8 mouse cellular contexts compared by ENCODE assay signal in the genomic region with DNA sequence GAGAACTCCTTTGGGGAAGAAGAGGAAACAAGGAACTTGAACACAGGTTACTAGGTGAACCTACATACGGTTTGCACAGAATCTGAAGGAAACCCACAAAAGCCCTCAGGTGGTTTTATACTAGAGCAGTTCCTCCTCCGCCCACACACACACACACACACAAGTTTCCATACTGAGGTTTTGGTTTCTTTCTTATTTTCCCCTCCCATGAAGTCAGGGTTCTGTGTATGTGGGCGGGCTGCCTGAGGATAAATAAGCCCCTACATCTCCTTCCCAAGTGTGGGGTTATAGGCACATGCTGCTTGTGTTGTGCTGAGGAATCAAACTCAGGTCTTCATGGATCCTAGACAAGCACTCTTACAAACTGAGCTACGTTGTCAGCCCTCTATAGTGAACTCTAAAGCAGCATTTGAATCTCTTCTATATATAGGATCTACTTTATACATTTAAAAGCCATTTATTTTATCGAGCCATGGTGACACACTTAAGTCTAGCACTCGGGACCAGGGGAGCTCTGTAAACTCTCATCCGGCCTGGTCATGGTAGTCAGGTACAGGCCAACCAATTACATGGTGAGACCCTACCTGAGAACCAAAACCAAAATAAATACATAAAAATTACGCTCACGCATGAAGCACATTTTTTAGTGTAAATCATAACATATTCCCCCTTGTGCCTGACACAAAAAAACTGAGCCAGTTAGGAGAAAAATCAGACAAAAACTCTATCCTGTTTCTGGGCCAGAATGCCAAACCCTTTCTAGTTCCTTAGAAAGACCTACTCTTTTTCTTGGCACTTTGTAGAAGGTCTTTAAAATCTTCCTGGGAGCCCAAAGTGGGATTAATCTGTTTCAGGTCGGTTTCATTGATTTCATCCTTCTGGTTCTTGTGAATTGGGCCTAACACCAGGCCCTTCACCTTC. TPM values are rescaled to one million over a fixed set of nuclear protein-coding genes. Genes with fewer than 3 reads are reported as not detected.
A peak's percentile ranks its signal among the peaks of the same experiment; 100 is the strongest.
DNase-seq lines count a peak whose midpoint lies in the region; ATAC-seq lines count a peak whose summit lies in the region.

No protein-coding gene starts in this region.

- peak overlapping the region; percentile 80 for H3K4me3 ChIP-seq in kidney, embryonic 16.5 days (ENCODE audit: low read length)
- H3K4me3 ChIP-seq in brown adipose tissue, adult 24 weeks (ENCODE audit: insufficient read depth, low read depth, low read length), result peak overlapping the region; percentile 80
- H3K4me3 ChIP-seq in midbrain, embryonic 14.5 days (replicated peaks; ENCODE audit: low read depth, low read length), result peak overlapping the region; percentile 78

- no peaks in the 10 kb centered on the region for H3K9me3 ChIP-seq in kidney, embryonic 16.5 days (ENCODE audit: low read length)
- no peaks in the 10 kb centered on the region for H3K9me3 ChIP-seq in midbrain, embryonic 14.5 days (ENCODE audit: control insufficient read depth, low read length)

- peak overlapping the region; percentile 73 for H3K4me2 ChIP-seq in kidney, embryonic 16.5 days (replicated peaks; ENCODE audit: low read depth, low read length)
- H3K4me2 ChIP-seq in midbrain, embryonic 14.5 days (ENCODE audit: low read length), result peak overlapping the region; percentile 72

- no peaks in the 10 kb centered on the region for H3K27me3 ChIP-seq in kidney, embryonic 16.5 days (ENCODE audit: insufficient read depth, low read length)
- no peaks in the 10 kb centered on the region for H3K27me3 ChIP-seq in midbrain, embryonic 14.5 days (ENCODE audit: control insufficient read depth, insufficient read depth, low read length)

- peak overlapping the region; percentile 94 for H3K27ac ChIP-seq in kidney, embryonic 16.5 days (ENCODE audit: low read length)
- H3K27ac ChIP-seq in brown adipose tissue, adult 24 weeks (replicated peaks; ENCODE audit: low read depth, low read length), result peak overlapping the region; percentile 81
- H3K27ac ChIP-seq in midbrain, embryonic 14.5 days (replicated peaks; ENCODE audit: low read depth, low read length), result peak overlapping the region; percentile 91

- H3K36me3 ChIP-seq in kidney, embryonic 16.5 days (ENCODE audit: insufficient read depth, low read length), result peaks cover 39% of the 10 kb centered on the region
- H3K36me3 ChIP-seq in midbrain, embryonic 14.5 days (ENCODE audit: control insufficient read depth, insufficient read depth, low read length), result peaks cover 38% of the 10 kb centered on the region

- peak overlapping the region; percentile 78 for H3K9ac ChIP-seq in kidney, embryonic 16.5 days (replicated peaks; ENCODE audit: low read length)
- peak overlapping the region; percentile 90 for H3K9ac ChIP-seq in midbrain, embryonic 14.5 days (replicated peaks; ENCODE audit: low read length)

- peaks cover 33% of the 10 kb centered on the region for H3K4me1 ChIP-seq in kidney, embryonic 16.5 days (ENCODE audit: insufficient read depth, low read length)
- H3K4me1 ChIP-seq in brown adipose tissue, adult 24 weeks (ENCODE audit: control insufficient read depth, insufficient read depth, insufficient read length, low read length), result peaks cover 7% of the 10 kb centered on the region; the same call in 1 of the 2 replicates
- peaks cover 23% of the 10 kb centered on the region for H3K4me1 ChIP-seq in midbrain, embryonic 14.5 days (ENCODE audit: control insufficient read depth, insufficient read depth, low read length)

- DNase-seq in kidney, postnatal 25 days, result no peak
- peak; percentile 93 for DNase-seq in induced T-regulatory cell, adult 2 months (ENCODE audit: low read depth)
- DNase-seq in midbrain, embryonic 14.5 days, result no peak
- no peak for DNase-seq in right cerebral cortex, adult 18-20 months
- no peak for DNase-seq in retina, embryonic 14.5 days (ENCODE audit: low spot score)

- WGBS in kidney, embryonic 16.5 days, result 45% methylated on average over 10 of the region's 10 CpGs
- 71% methylated on average over 10 of the region's 10 CpGs for WGBS in midbrain, embryonic 14.5 days

- ATAC-seq in kidney, embryonic 16.5 days (ENCODE audit: low FRiP score, low TSS enrichment), result no peak
- ATAC-seq in midbrain, embryonic 14.5 days (ENCODE audit: low FRiP score, low TSS enrichment), result no peak
- no peak for ATAC-seq in megakaryocyte-erythroid progenitor cell, adult 5-6 weeks (replicated peaks; ENCODE audit: low FRiP score, low TSS enrichment, poor library complexity, severe bottlenecking)

RNA-seq across cellular contexts. Expression of gene Slc3a2, which starts 11.0 kb away (rescaled TPM):
- polyA plus RNA-seq in kidney, embryonic 16.5 days (2015; fragmentation: Nextera tagmentation; extraction: Ambion mirVana), result 141 and 146 TPM in 2 replicates
- polyA plus RNA-seq in brown adipose tissue, adult 24 weeks (2012; ENCODE audit: insufficient read depth, insufficient read length, missing spikeins), result 32.8 and 41.0 TPM in 2 replicates
- polyA plus RNA-seq in midbrain, embryonic 14.5 days (2014; fragmentation: Nextera tagmentation; extraction: Ambion mirVana), result 157 TPM in 2 replicates
- total RNA-seq in megakaryocyte-erythroid progenitor cell, adult 5-6 weeks (2014; fragmentation: Nextera tagmentation), result 67.5 and 74.7 TPM in 2 replicates
- 70.1 and 93.9 TPM in 2 replicates for total RNA-seq in megakaryocyte-erythroid progenitor cell, adult 5-6 weeks (2017)

RNA-seq across cellular contexts. Expression of gene Wdr74, which starts 23.4 kb away (rescaled TPM):
- polyA plus RNA-seq in kidney, embryonic 16.5 days (2015; fragmentation: Nextera tagmentation; extraction: Ambion mirVana), result 101 and 108 TPM in 2 replicates
- polyA plus RNA-seq in brown adipose tissue, adult 24 weeks (2012; ENCODE audit: insufficient read depth, insufficient read length, missing spikeins), result 28.2 and 31.8 TPM in 2 replicates
- polyA plus RNA-seq in midbrain, embryonic 14.5 days (2014; fragmentation: Nextera tagmentation; extraction: Ambion mirVana), result 89.1 and 95.7 TPM in 2 replicates
- total RNA-seq in megakaryocyte-erythroid progenitor cell, adult 5-6 weeks (2014; fragmentation: Nextera tagmentation), result 193 and 207 TPM in 2 replicates
- 142 TPM in 2 replicates for total RNA-seq in megakaryocyte-erythroid progenitor cell, adult 5-6 weeks (2017)

RNA-seq across cellular contexts. Expression of gene 1700092M07Rik, which starts 28.3 kb away (rescaled TPM):
- 1.9 and 2.0 TPM in 2 replicates for polyA plus RNA-seq in kidney, embryonic 16.5 days (2015; fragmentation: Nextera tagmentation; extraction: Ambion mirVana)
- polyA plus RNA-seq in brown adipose tissue, adult 24 weeks (2012; ENCODE audit: insufficient read depth, insufficient read length, missing spikeins), result not detected in 2 replicates
- polyA plus RNA-seq in midbrain, embryonic 14.5 days (2014; fragmentation: Nextera tagmentation; extraction: Ambion mirVana), result 0.97 and 1.1 TPM in 2 replicates
- total RNA-seq in megakaryocyte-erythroid progenitor cell, adult 5-6 weeks (2014; fragmentation: Nextera tagmentation), result 2.0 TPM in 1 of 2 replicates, not detected in the other
- 3.8 and 6.5 TPM in 2 replicates for total RNA-seq in megakaryocyte-erythroid progenitor cell, adult 5-6 weeks (2017)

RNA-seq across cellular contexts. Expression of gene Stx5a, which starts 29.0 kb away (rescaled TPM):
- polyA plus RNA-seq in kidney, embryonic 16.5 days (2015; fragmentation: Nextera tagmentation; extraction: Ambion mirVana), result 150 and 154 TPM in 2 replicates
- polyA plus RNA-seq in brown adipose tissue, adult 24 weeks (2012; ENCODE audit: insufficient read depth, insufficient read length, missing spikeins), result 30.7 and 43.6 TPM in 2 replicates
- polyA plus RNA-seq in midbrain, embryonic 14.5 days (2014; fragmentation: Nextera tagmentation; extraction: Ambion mirVana), result 102 and 110 TPM in 2 replicates
- total RNA-seq in megakaryocyte-erythroid progenitor cell, adult 5-6 weeks (2014; fragmentation: Nextera tagmentation), result 74.7 and 80.4 TPM in 2 replicates
- 35.5 and 43.5 TPM in 2 replicates for total RNA-seq in megakaryocyte-erythroid progenitor cell, adult 5-6 weeks (2017)

RNA-seq across cellular contexts. Expression of gene Nxf1, which starts 44.7 kb away (rescaled TPM):
- polyA plus RNA-seq in kidney, embryonic 16.5 days (2015; fragmentation: Nextera tagmentation; extraction: Ambion mirVana), result 213 and 218 TPM in 2 replicates
- 51.6 and 58.1 TPM in 2 replicates for polyA plus RNA-seq in brown adipose tissue, adult 24 weeks (2012; ENCODE audit: insufficient read depth, insufficient read length, missing spikeins)
- polyA plus RNA-seq in midbrain, embryonic 14.5 days (2014; fragmentation: Nextera tagmentation; extraction: Ambion mirVana), result 146 and 171 TPM in 2 replicates
- total RNA-seq in megakaryocyte-erythroid progenitor cell, adult 5-6 weeks (2014; fragmentation: Nextera tagmentation), result 365 and 530 TPM in 2 replicates
- 100 and 161 TPM in 2 replicates for total RNA-seq in megakaryocyte-erythroid progenitor cell, adult 5-6 weeks (2017)
